Comparison of ENCODE assay signal across 12 mouse cellular contexts in genomic region chr16:59604078-59604781, GRCm38 (mm10). TPM values are rescaled to one million over a fixed set of nuclear protein-coding genes. Genes with fewer than 3 reads are reported as not detected.
DNase-seq lines count a peak whose midpoint lies in the region; ATAC-seq and TF ChIP-seq lines count a peak whose summit lies in the region.
"Had no signal": no experiment of that assay in that cellular context is flagged by ENCODE, and none has a peak within 500 bp of the region (broad histone marks: within the 10 kb centered on the region; RNA-seq: fewer than 3 reads in every experiment).

No protein-coding gene starts in this region.

- H3K9ac ChIP-seq in hindbrain, embryonic 13.5 days, result peak overlapping the region; percentile 46; the same call in 1 of the 2 replicates
- H3K9ac ChIP-seq: limb, embryonic 15.5 days had no signal

- no peak for DNase-seq in gastrocnemius, adult 2 months
- no peak for DNase-seq in gastrocnemius, postnatal 10 days
- DNase-seq in monocyte, adult 2 months (ENCODE audit: low read depth in 1 of 2, low spot score in 2 of 2), result peak; percentile 10 to 19
- DNase-seq in adrenal gland, adult 18-20 months (ENCODE audit: low spot score in 2 of 2), result no peak
- no peak for DNase-seq in spleen, adult 12 weeks (ENCODE audit: low spot score)
- DNase-seq: heart, postnatal 14 days; thymus, postnatal 36 days had no signal

- H3K4me2 ChIP-seq in hindbrain, embryonic 13.5 days, result peak overlapping the region; percentile 53
- H3K4me2 ChIP-seq: limb, embryonic 15.5 days had no signal

- no peaks in the 10 kb centered on the region for H3K9me3 ChIP-seq in hindbrain, embryonic 13.5 days
- H3K9me3 ChIP-seq: limb, embryonic 15.5 days had no signal

- H3K27ac ChIP-seq in gastrocnemius, adult 2 months, result no peak overlapping the region
- H3K27ac ChIP-seq in bone marrow macrophage, adult 2 months (ENCODE audit: insufficient read depth, low read depth, low read length), result peak overlapping the region; percentile 68
- peak overlapping the region; percentile 60 for H3K27ac ChIP-seq in hindbrain, embryonic 13.5 days
- H3K27ac ChIP-seq: limb, embryonic 15.5 days had no signal

- H3K27me3 ChIP-seq in hindbrain, embryonic 13.5 days, result no peaks in the 10 kb centered on the region; the same call in 1 of the 2 replicates
- H3K27me3 ChIP-seq: limb, embryonic 15.5 days had no signal

- H3K4me1 ChIP-seq in bone marrow macrophage, adult 2 months (ENCODE audit: control insufficient read depth, insufficient read depth, low read length), result peaks cover 15% of the 10 kb centered on the region
- H3K4me1 ChIP-seq in hindbrain, embryonic 13.5 days (replicated peaks), result peaks cover 16% of the 10 kb centered on the region

- intact Hi-C loops in gastrocnemius, adult 2 months (cut with DNase I), result loop anchor here (5.0 kb wide), 3 partner anchors 67 to 132 kb away; partner anchors contain the start of gene Riox2

- H3K36me3 ChIP-seq in hindbrain, embryonic 13.5 days, result no peaks in the 10 kb centered on the region
- H3K36me3 ChIP-seq: limb, embryonic 15.5 days had no signal

- peak overlapping the region; percentile 40 for H3K4me3 ChIP-seq in gastrocnemius, adult 2 months
- H3K4me3 ChIP-seq in bone marrow macrophage, adult 2 months (ENCODE audit: insufficient read depth, low read length), result peak overlapping the region; percentile 43
- H3K4me3 ChIP-seq in hindbrain, embryonic 13.5 days, result peak overlapping the region; percentile 27
- H3K4me3 ChIP-seq: erythroblast, embryonic 14.5 days; limb, embryonic 15.5 days had no signal

- ATAC-seq in hindbrain, embryonic 13.5 days (ENCODE audit: low FRiP score), result peak; percentile 84
- ATAC-seq in CD4-positive, CD25-positive, alpha-beta regulatory T cell, adult 4 months, result no peak

- no peak for TF ChIP-seq POLR2A in bone marrow macrophage, adult 2 months (IDR thresholded peaks at IDR 0.05; ENCODE audit: borderline replicate concordance, low read depth, low read length)

- TF ChIP-seq CTCF in gastrocnemius, adult 2 months (IDR thresholded peaks at IDR 0.05), result no peak
- no peak for TF ChIP-seq CTCF in bone marrow macrophage, adult 2 months (IDR thresholded peaks at IDR 0.05; ENCODE audit: low read depth, low read length)

- WGBS in hindbrain, embryonic 13.5 days, result 19% methylated on average over 15 of the region's 15 CpGs

RNA-seq across cellular contexts. Expression of gene Crybg3, which starts 3.5 kb away (rescaled TPM):
- total RNA-seq in gastrocnemius, adult 2 months (2021), result 10 to 100 TPM; 44.3 to 57.6 TPM
- total RNA-seq in gastrocnemius, postnatal 10 days (2021), result 10 to 100 TPM; 28.1 to 29.0 TPM
- 21.4 and 25.8 TPM in 2 replicates for polyA plus RNA-seq in bone marrow macrophage, adult 2 months (2012; ENCODE audit: insufficient read depth, insufficient read length, missing spikeins)
- polyA plus RNA-seq in hindbrain, embryonic 13.5 days (2015; fragmentation: Nextera tagmentation; extraction: Ambion mirVana), result 3.0 and 4.1 TPM in 2 replicates
- total RNA-seq in adrenal gland, adult 18-20 months (2021), result 10 to 100 TPM; 16.4 to 16.5 TPM
- polyA plus RNA-seq in CD4-positive, CD25-positive, alpha-beta regulatory T cell, adult 4 months (2017; shearing (Covaris generic)), result 10 to 100 TPM; 16.8 to 17.5 TPM
- polyA plus RNA-seq: erythroblast, embryonic 14.5 days had no signal

RNA-seq across cellular contexts. Expression of gene Arl6, which starts 35.0 kb away (rescaled TPM):
- total RNA-seq in gastrocnemius, adult 2 months (2021), result 1 to 10 TPM; 2.3 to 2.6 TPM
- total RNA-seq in gastrocnemius, postnatal 10 days (2021), result 1 to 10 TPM; 3.7 to 4.2 TPM
- polyA plus RNA-seq in bone marrow macrophage, adult 2 months (2012; ENCODE audit: insufficient read depth, insufficient read length, missing spikeins), result 12.0 and 12.8 TPM in 2 replicates
- 48.8 and 51.5 TPM in 2 replicates for polyA plus RNA-seq in hindbrain, embryonic 13.5 days (2015; fragmentation: Nextera tagmentation; extraction: Ambion mirVana)
- 10 to 100 TPM in 1 of 2 experiments, 1 to 10 TPM in 1; 7.6 to 10.4 TPM for total RNA-seq in adrenal gland, adult 18-20 months (2021)
- polyA plus RNA-seq in CD4-positive, CD25-positive, alpha-beta regulatory T cell, adult 4 months (2017; shearing (Covaris generic)), result 1 to 10 TPM; 4.8 to 5.5 TPM

Comparison
In these comparisons a context has a peak if more than half of its experiments do, and no peak if none do; other contexts are left out.
1. DNase-seq: peak in monocyte, adult 2 months (2 of 2); none in gastrocnemius, adult 2 months (single experiment), gastrocnemius, postnatal 10 days (single experiment), adrenal gland, adult 18-20 months (0 of 2) and spleen, adult 12 weeks (single experiment).
2. Peak in every context shown above with its lines, with median percentiles within 50 percentile points of each other: H3K4me3 ChIP-seq.